Mouse (Mus musculus): ENCODE data around the gene Bicc1.

The Bicc1 gene

GRCm38 (mm10) chr10:71086571-71087358 is 72.7 kb downstream of the Bicc1 start:
- in situ Hi-C loops (cut with MboI; ENCODE audit: low pct_unique_long_range_greater_than_20kb in 1 of 2, low sequenced_read_pairs in 2 of 2, unreplicated experiment in 1 of 2), result no loop called here

- in situ Hi-C loops (cut with MboI; ENCODE audit: low pct_unique_long_range_greater_than_20kb in 1 of 2, low sequenced_read_pairs in 2 of 2, unreplicated experiment in 1 of 2), result no loop called here
Measured at GRCm38 (mm10) chr10:71082986-71083385, 76.5 kb downstream of the Bicc1 start.

GRCm38 (mm10) chr10:71078856-71079255 is 80.6 kb downstream of the Bicc1 start:
- in situ Hi-C loops (cut with MboI; ENCODE audit: low pct_unique_long_range_greater_than_20kb in 1 of 2, low sequenced_read_pairs in 2 of 2, unreplicated experiment in 1 of 2), result no loop called here

GRCm38 (mm10) chr10:71065009-71065408 is 94.5 kb downstream of the Bicc1 start:
- in situ Hi-C loops (cut with MboI; ENCODE audit: low pct_unique_long_range_greater_than_20kb in 1 of 2, low sequenced_read_pairs in 2 of 2, unreplicated experiment in 1 of 2), result no loop called here

GRCm38 (mm10) chr10:71064576-71064975 is 94.9 kb downstream of the Bicc1 start:
- in situ Hi-C loops (cut with MboI; ENCODE audit: low pct_unique_long_range_greater_than_20kb in 1 of 2, low sequenced_read_pairs in 2 of 2, unreplicated experiment in 1 of 2), result no loop called here

- in situ Hi-C loops (cut with MboI; ENCODE audit: low pct_unique_long_range_greater_than_20kb in 1 of 2, low sequenced_read_pairs in 2 of 2, unreplicated experiment in 1 of 2), result no loop called here
Measured at GRCm38 (mm10) chr10:71062151-71062550, 97.3 kb downstream of the Bicc1 start.

GRCm38 (mm10) chr10:71060269-71060668 is 99.2 kb downstream of the Bicc1 start:
- in situ Hi-C loops (cut with MboI; ENCODE audit: low pct_unique_long_range_greater_than_20kb in 1 of 2, low sequenced_read_pairs in 2 of 2, unreplicated experiment in 1 of 2), result no loop called here

- in situ Hi-C loops (cut with MboI; ENCODE audit: low pct_unique_long_range_greater_than_20kb in 1 of 2, low sequenced_read_pairs in 2 of 2, unreplicated experiment in 1 of 2), result no loop called here
Measured at GRCm38 (mm10) chr10:71058616-71059247, 100.8 kb downstream of the Bicc1 start.

GRCm38 (mm10) chr10:71058070-71058469 is 101.4 kb downstream of the Bicc1 start:
- in situ Hi-C loops (cut with MboI; ENCODE audit: low pct_unique_long_range_greater_than_20kb in 1 of 2, low sequenced_read_pairs in 2 of 2, unreplicated experiment in 1 of 2), result no loop called here

GRCm38 (mm10) chr10:71052748-71053147 is 106.8 kb downstream of the Bicc1 start:
- in situ Hi-C loops (cut with MboI; ENCODE audit: low pct_unique_long_range_greater_than_20kb in 1 of 2, low sequenced_read_pairs in 2 of 2, unreplicated experiment in 1 of 2), result no loop called here

- in situ Hi-C loops (cut with MboI; ENCODE audit: low pct_unique_long_range_greater_than_20kb in 1 of 2, low sequenced_read_pairs in 2 of 2, unreplicated experiment in 1 of 2), result no loop called here
Measured at GRCm38 (mm10) chr10:71052208-71052607, 107.3 kb downstream of the Bicc1 start.

- in situ Hi-C loops (cut with MboI; ENCODE audit: low pct_unique_long_range_greater_than_20kb in 1 of 2, low sequenced_read_pairs in 2 of 2, unreplicated experiment in 1 of 2), result no loop called here
Measured at GRCm38 (mm10) chr10:71050722-71051333, 108.7 kb downstream of the Bicc1 start.

- in situ Hi-C loops (cut with MboI; ENCODE audit: low pct_unique_long_range_greater_than_20kb in 1 of 2, low sequenced_read_pairs in 2 of 2, unreplicated experiment in 1 of 2), result no loop called here
Measured at GRCm38 (mm10) chr10:71049294-71049693, 110.2 kb downstream of the Bicc1 start.

GRCm38 (mm10) chr10:71044410-71044809 is 115.1 kb downstream of the Bicc1 start:
- in situ Hi-C loops (cut with MboI; ENCODE audit: low pct_unique_long_range_greater_than_20kb in 1 of 2, low sequenced_read_pairs in 2 of 2, unreplicated experiment in 1 of 2), result no loop called here

GRCm38 (mm10) chr10:71041874-71042273 is 117.6 kb downstream of the Bicc1 start:
- in situ Hi-C loops (cut with MboI; ENCODE audit: low pct_unique_long_range_greater_than_20kb in 1 of 2, low sequenced_read_pairs in 2 of 2, unreplicated experiment in 1 of 2), result no loop called here

- in situ Hi-C loops (cut with MboI; ENCODE audit: low pct_unique_long_range_greater_than_20kb in 1 of 2, low sequenced_read_pairs in 2 of 2, unreplicated experiment in 1 of 2), result no loop called here
Measured at GRCm38 (mm10) chr10:71036484-71036883, 123.0 kb downstream of the Bicc1 start.

- in situ Hi-C loops (cut with MboI; ENCODE audit: low pct_unique_long_range_greater_than_20kb in 1 of 2, low sequenced_read_pairs in 2 of 2, unreplicated experiment in 1 of 2), result no loop called here
Measured at GRCm38 (mm10) chr10:71028996-71029395, 130.5 kb downstream of the Bicc1 start.

GRCm38 (mm10) chr10:71028066-71028844 is 131.2 kb downstream of the Bicc1 start:
- in situ Hi-C loops (cut with MboI; ENCODE audit: low pct_unique_long_range_greater_than_20kb in 1 of 2, low sequenced_read_pairs in 2 of 2, unreplicated experiment in 1 of 2), result no loop called here
